Mouse (Mus musculus) cerebellum, adult 2 months (tissue): ENCODE results near the gene Mrps21.

Source experiments
- CTCF ChIP-seq: fragments of 200-500 bp; IDR thresholded peaks from 2 replicates; pipeline ENCODE4 v1.5.1; 2011; ENCODE audit warnings: low read depth, mild to moderate bottlenecking, control low read depth, low read length, moderate library complexity, borderline replicate concordance; ENCODE audit not compliant: insufficient read depth
- POLR2A ChIP-seq: fragments of 200-500 bp; IDR thresholded peaks from 2 replicates; pipeline ENCODE4 v1.6.1; 2011; ENCODE audit warnings: low read length, control low read depth, borderline replicate concordance; ENCODE audit not compliant: insufficient read depth

- TF ChIP-seq POLR2A, result no peak
- no peak for TF ChIP-seq CTCF
These were observed 20.0 kb downstream of the Mrps21 start for GRCm38 (mm10) chr3:95851317-95851716.
